Mouse (Mus musculus): ENCODE measurements around the gene Neb. TPM values are rescaled to one million over a fixed set of nuclear protein-coding genes. Genes with fewer than 3 reads are reported as not detected.

The Neb gene
- polyA plus RNA-seq, 1 experiment = 60.8 TPM

- H3K36me3 ChIP-seq (ENCODE audit: control insufficient read depth, insufficient read depth) = peaks cover 9% of the 10 kb centered on the region
- H3K79me2 ChIP-seq (ENCODE audit: control insufficient read depth, insufficient read depth) = no peaks in the 10 kb centered on the region
- no peak overlapping the region for H3ac ChIP-seq (ENCODE audit: control insufficient read depth, insufficient read length)
- TF ChIP-seq SRF (IDR thresholded peaks at IDR 0.05; ENCODE audit: control insufficient read depth, insufficient read length, low read depth) = no peak
- TF ChIP-seq MYOG (IDR thresholded peaks at IDR 0.05; ENCODE audit: control insufficient read depth in 1 of 3, insufficient read depth in 1 of 3, insufficient read length in 2 of 3, low read depth in 2 of 3) = no peak
- no peak for TF ChIP-seq TCF12 (IDR thresholded peaks at IDR 0.05; ENCODE audit: insufficient read depth, poor library complexity, severe bottlenecking)
- no peak for TF ChIP-seq POLR2A (IDR thresholded peaks at IDR 0.05; ENCODE audit: insufficient read length, low read depth)
- TF ChIP-seq REST (IDR thresholded peaks at IDR 0.05; ENCODE audit: insufficient read depth, insufficient read length) = no peak
- no peak for TF ChIP-seq TCF3 (IDR thresholded peaks at IDR 0.05; ENCODE audit: insufficient read length, low read depth)
- no peak for TF ChIP-seq MYOD1 (IDR thresholded peaks at IDR 0.05; ENCODE audit: control insufficient read depth in 1 of 3, insufficient read length in 2 of 3, low read depth in 2 of 3)
- no peak for TF ChIP-seq E2F4 (IDR thresholded peaks at IDR 0.05; ENCODE audit: insufficient read depth)
- TF ChIP-seq USF1 (IDR thresholded peaks at IDR 0.05; ENCODE audit: low read depth) = no peak
- H3K27me3 ChIP-seq (ENCODE audit: control insufficient read depth, insufficient read depth, insufficient read length) = no peaks in the 10 kb centered on the region
- no peak overlapping the region for H3K4me2 ChIP-seq (ENCODE audit: low read depth)
- no peak overlapping the region for H3K4me3 ChIP-seq
Observed at GRCm38 (mm10) chr2:52303405-52303804, 74.9 kb downstream of the Neb start.

DNA sequence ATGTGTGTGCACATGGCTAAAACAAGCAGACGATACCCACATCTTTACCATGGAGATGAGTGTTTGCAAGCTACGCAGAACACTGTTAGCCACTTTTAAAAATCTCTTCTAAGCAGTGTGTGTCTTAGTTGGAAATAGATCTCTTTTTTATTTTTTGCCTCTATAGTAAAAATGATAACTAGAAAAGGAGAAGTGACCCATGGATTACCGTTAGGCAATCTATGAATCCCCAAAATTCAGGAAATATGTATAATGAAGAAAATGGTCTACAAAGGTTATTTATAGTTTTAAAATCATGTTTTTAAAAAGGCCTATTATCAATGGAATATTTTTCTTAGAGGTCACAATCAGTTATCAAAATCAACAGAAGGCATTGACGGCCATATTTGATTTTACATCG lies 80.3 kb downstream of the Neb start:
- H3K4me2 ChIP-seq (ENCODE audit: low read depth) = no peak overlapping the region
- H3K27me3 ChIP-seq (ENCODE audit: control insufficient read depth, insufficient read depth, insufficient read length) = no peaks in the 10 kb centered on the region
- TF ChIP-seq USF1 (IDR thresholded peaks at IDR 0.05; ENCODE audit: low read depth) = no peak
- no peak for TF ChIP-seq MAX (IDR thresholded peaks at IDR 0.05; ENCODE audit: low read depth)
- no peak for TF ChIP-seq CEBPB (IDR thresholded peaks at IDR 0.05; ENCODE audit: insufficient read depth, poor library complexity, severe bottlenecking)
- no peak for TF ChIP-seq E2F4 (IDR thresholded peaks at IDR 0.05; ENCODE audit: insufficient read depth)
- no peak for TF ChIP-seq TCF3 (IDR thresholded peaks at IDR 0.05; ENCODE audit: insufficient read length, low read depth)
- no peak for TF ChIP-seq MYOD1 (IDR thresholded peaks at IDR 0.05; ENCODE audit: control insufficient read depth in 1 of 3, insufficient read length in 2 of 3, low read depth in 2 of 3)
- no peak for TF ChIP-seq REST (IDR thresholded peaks at IDR 0.05; ENCODE audit: insufficient read depth, insufficient read length)
- TF ChIP-seq TCF12 (IDR thresholded peaks at IDR 0.05; ENCODE audit: insufficient read depth, poor library complexity, severe bottlenecking) = no peak
- no peak for TF ChIP-seq MYOG (IDR thresholded peaks at IDR 0.05; ENCODE audit: control insufficient read depth in 1 of 3, insufficient read depth in 1 of 3, insufficient read length in 2 of 3, low read depth in 2 of 3)
- TF ChIP-seq POLR2AphosphoS2 (IDR thresholded peaks at IDR 0.05; ENCODE audit: insufficient read length, low read depth) = no peak
- no peak for TF ChIP-seq SRF (IDR thresholded peaks at IDR 0.05; ENCODE audit: control insufficient read depth, insufficient read length, low read depth)
- no peak for TF ChIP-seq POLR2A (IDR thresholded peaks at IDR 0.05; ENCODE audit: insufficient read length, low read depth)
- no peak overlapping the region for H3ac ChIP-seq (ENCODE audit: control insufficient read depth, insufficient read length)
- H3K79me2 ChIP-seq (ENCODE audit: control insufficient read depth, insufficient read depth) = no peaks in the 10 kb centered on the region
- no peak overlapping the region for H3K4me3 ChIP-seq
- no peaks in the 10 kb centered on the region for H3K36me3 ChIP-seq (ENCODE audit: control insufficient read depth, insufficient read depth)

GRCm38 (mm10) chr2:52296779-52297178 lies 81.5 kb downstream of the Neb start:
- Histone ChIP-seq H3K27me3 (ENCODE audit: control insufficient read depth, insufficient read depth, insufficient read length) (no peaks in the 10 kb centered on the region), H3K4me3 (no peak overlapping the region), H3K79me2 (ENCODE audit: control insufficient read depth, insufficient read depth) (no peaks in the 10 kb centered on the region), H3K4me2 (ENCODE audit: low read depth) (no peak overlapping the region), H3K36me3 (ENCODE audit: control insufficient read depth, insufficient read depth) (no peaks in the 10 kb centered on the region), H3ac (ENCODE audit: control insufficient read depth, insufficient read length) (no peak overlapping the region)
- TF ChIP-seq MAX (IDR thresholded peaks at IDR 0.05; ENCODE audit: low read depth) (no peak), SRF (IDR thresholded peaks at IDR 0.05; ENCODE audit: control insufficient read depth, insufficient read length, low read depth) (no peak), CEBPB (IDR thresholded peaks at IDR 0.05; ENCODE audit: insufficient read depth, poor library complexity, severe bottlenecking) (no peak), REST (IDR thresholded peaks at IDR 0.05; ENCODE audit: insufficient read depth, insufficient read length) (no peak), POLR2A (IDR thresholded peaks at IDR 0.05; ENCODE audit: insufficient read length, low read depth) (no peak), MYOG (IDR thresholded peaks at IDR 0.05; ENCODE audit: control insufficient read depth in 1 of 3, insufficient read depth in 1 of 3, insufficient read length in 2 of 3, low read depth in 2 of 3) (no peak), TCF12 (IDR thresholded peaks at IDR 0.05; ENCODE audit: insufficient read depth, poor library complexity, severe bottlenecking) (no peak), TCF3 (IDR thresholded peaks at IDR 0.05; ENCODE audit: insufficient read length, low read depth) (no peak), POLR2AphosphoS2 (IDR thresholded peaks at IDR 0.05; ENCODE audit: insufficient read length, low read depth) (no peak), MYOD1 (IDR thresholded peaks at IDR 0.05; ENCODE audit: control insufficient read depth in 1 of 3, insufficient read length in 2 of 3, low read depth in 2 of 3) (no peak), USF1 (IDR thresholded peaks at IDR 0.05; ENCODE audit: low read depth) (no peak), E2F4 (IDR thresholded peaks at IDR 0.05; ENCODE audit: insufficient read depth) (no peak)

GRCm38 (mm10) chr2:52287436-52287835 lies 90.8 kb downstream of the Neb start:
- no peaks in the 10 kb centered on the region for H3K27me3 ChIP-seq (ENCODE audit: control insufficient read depth, insufficient read depth, insufficient read length)
- no peak for TF ChIP-seq MYOD1 (IDR thresholded peaks at IDR 0.05; ENCODE audit: control insufficient read depth in 1 of 3, insufficient read length in 2 of 3, low read depth in 2 of 3)
- TF ChIP-seq POLR2A (IDR thresholded peaks at IDR 0.05; ENCODE audit: insufficient read length, low read depth) = no peak
- no peak for TF ChIP-seq SRF (IDR thresholded peaks at IDR 0.05; ENCODE audit: control insufficient read depth, insufficient read length, low read depth)
- no peak for TF ChIP-seq MAX (IDR thresholded peaks at IDR 0.05; ENCODE audit: low read depth)
- no peak for TF ChIP-seq REST (IDR thresholded peaks at IDR 0.05; ENCODE audit: insufficient read depth, insufficient read length)
- no peak for TF ChIP-seq USF1 (IDR thresholded peaks at IDR 0.05; ENCODE audit: low read depth)
- TF ChIP-seq MYOG (IDR thresholded peaks at IDR 0.05; ENCODE audit: control insufficient read depth in 1 of 3, insufficient read depth in 1 of 3, insufficient read length in 2 of 3, low read depth in 2 of 3) = no peak
- no peak for TF ChIP-seq POLR2AphosphoS2 (IDR thresholded peaks at IDR 0.05; ENCODE audit: insufficient read length, low read depth)
- no peak for TF ChIP-seq E2F4 (IDR thresholded peaks at IDR 0.05; ENCODE audit: insufficient read depth)
- no peak for TF ChIP-seq TCF12 (IDR thresholded peaks at IDR 0.05; ENCODE audit: insufficient read depth, poor library complexity, severe bottlenecking)
- TF ChIP-seq CEBPB (IDR thresholded peaks at IDR 0.05; ENCODE audit: insufficient read depth, poor library complexity, severe bottlenecking) = no peak
- TF ChIP-seq TCF3 (IDR thresholded peaks at IDR 0.05; ENCODE audit: insufficient read length, low read depth) = no peak
- H3K4me3 ChIP-seq = no peak overlapping the region

More at GRCm38 (mm10) chr2:52287436-52287835, 90.8 kb downstream of the Neb start:
- no peak overlapping the region for H3K4me2 ChIP-seq (ENCODE audit: low read depth)
- no peak overlapping the region for H3ac ChIP-seq (ENCODE audit: control insufficient read depth, insufficient read length)
- peaks cover 6% of the 10 kb centered on the region for H3K36me3 ChIP-seq (ENCODE audit: control insufficient read depth, insufficient read depth)
- no peaks in the 10 kb centered on the region for H3K79me2 ChIP-seq (ENCODE audit: control insufficient read depth, insufficient read depth)
